Mouse (Mus musculus) kidney, postnatal 0 days (tissue): ENCODE measurements around the gene Ybx2. TPM values are rescaled to one million over a fixed set of nuclear protein-coding genes. Genes with fewer than 3 reads are reported as not detected.

ENCODE experiments used
- ATAC-seq: fragments of 200-750 bp; cut with Nextera tagmentation; replicated peaks from 2 replicates; pipeline ENCODE4 v1.8.0; 2017; ENCODE audit warnings: low read depth, moderate number of reproducible peaks, moderate TSS enrichment, moderate library complexity; ENCODE audit not compliant: low FRiP score
- DNase-seq: peaks from one replicate; pipeline ENCODE4 v3.0.0-alpha.2; 2016; ENCODE audit warnings: low spot score
- H3K27ac ChIP-seq: fragments of 300-500 bp; sonication (generic); 2 replicates; pipeline ENCODE4 v1.5.1; 2014; ENCODE audit warnings: mild to moderate bottlenecking
- H3K27me3 ChIP-seq: fragments of 300-500 bp; sonication (generic); 2 replicates; pipeline ENCODE4 v1.6.1; 2014; ENCODE audit warnings: low read length, mixed read lengths; ENCODE audit not compliant: insufficient read depth
- H3K36me3 ChIP-seq: fragments of 300-500 bp; sonication (generic); 2 replicates; pipeline ENCODE4 v1.6.1; 2014; ENCODE audit warnings: low read length, mixed read lengths; ENCODE audit not compliant: insufficient read depth
- H3K4me1 ChIP-seq: fragments of 300-500 bp; sonication (generic); replicated peaks from 2 replicates; pipeline ENCODE4 v1.6.1; 2014; ENCODE audit warnings: antibody characterized with exemption, low read length, mixed read lengths; ENCODE audit not compliant: insufficient read depth
- H3K4me2 ChIP-seq: fragments of 300-500 bp; sonication (generic); 2 replicates; pipeline ENCODE4 v1.6.1; 2014; ENCODE audit warnings: mild to moderate bottlenecking, low read length, moderate library complexity, mixed read lengths
- H3K4me3 ChIP-seq: fragments of 300-500 bp; sonication (generic); replicated peaks from 2 replicates; pipeline ENCODE4 v1.5.1; 2014; ENCODE audit warnings: low read depth, low read length
- H3K9ac ChIP-seq: fragments of 300-500 bp; sonication (generic); 2 replicates; pipeline ENCODE4 v1.6.1; 2014; ENCODE audit warnings: low read depth, low read length
- H3K9me3 ChIP-seq: fragments of 300-500 bp; sonication (generic); replicated peaks from 2 replicates; pipeline ENCODE4 v1.6.1; 2016; ENCODE audit warnings: low read length, inconsistent platforms, mixed read lengths
- CTCF ChIP-seq: IDR thresholded peaks from 2 replicates; pipeline ENCODE4 v1.5.1; 2016; ENCODE audit warnings: antibody characterized with exemption, low read depth, mild to moderate bottlenecking, moderate library complexity
- WGBS: fragments of 180-500 bp; shearing (Covaris S2); extraction: QIAGEN DNeasy Blood & Tissue Kit; methylation state at CpG from one replicate; pipeline ENCODE4 v1.1.7; 2014; 5-methylcytosine and 5-hydroxymethylcytosine counted together
- polyA plus RNA-seq: library from polyadenylated mRNA; unstranded; fragments of >200 nt; fragmentation: Nextera tagmentation; extraction: Ambion mirVana; gene quantifications from 2 replicates; pipeline ENCODE4 v1.2.1, GENCODE M21; 2015

The Ybx2 gene
- polyA plus RNA-seq, 1 experiment from 2014 or later = 6.8 TPM

DNA sequence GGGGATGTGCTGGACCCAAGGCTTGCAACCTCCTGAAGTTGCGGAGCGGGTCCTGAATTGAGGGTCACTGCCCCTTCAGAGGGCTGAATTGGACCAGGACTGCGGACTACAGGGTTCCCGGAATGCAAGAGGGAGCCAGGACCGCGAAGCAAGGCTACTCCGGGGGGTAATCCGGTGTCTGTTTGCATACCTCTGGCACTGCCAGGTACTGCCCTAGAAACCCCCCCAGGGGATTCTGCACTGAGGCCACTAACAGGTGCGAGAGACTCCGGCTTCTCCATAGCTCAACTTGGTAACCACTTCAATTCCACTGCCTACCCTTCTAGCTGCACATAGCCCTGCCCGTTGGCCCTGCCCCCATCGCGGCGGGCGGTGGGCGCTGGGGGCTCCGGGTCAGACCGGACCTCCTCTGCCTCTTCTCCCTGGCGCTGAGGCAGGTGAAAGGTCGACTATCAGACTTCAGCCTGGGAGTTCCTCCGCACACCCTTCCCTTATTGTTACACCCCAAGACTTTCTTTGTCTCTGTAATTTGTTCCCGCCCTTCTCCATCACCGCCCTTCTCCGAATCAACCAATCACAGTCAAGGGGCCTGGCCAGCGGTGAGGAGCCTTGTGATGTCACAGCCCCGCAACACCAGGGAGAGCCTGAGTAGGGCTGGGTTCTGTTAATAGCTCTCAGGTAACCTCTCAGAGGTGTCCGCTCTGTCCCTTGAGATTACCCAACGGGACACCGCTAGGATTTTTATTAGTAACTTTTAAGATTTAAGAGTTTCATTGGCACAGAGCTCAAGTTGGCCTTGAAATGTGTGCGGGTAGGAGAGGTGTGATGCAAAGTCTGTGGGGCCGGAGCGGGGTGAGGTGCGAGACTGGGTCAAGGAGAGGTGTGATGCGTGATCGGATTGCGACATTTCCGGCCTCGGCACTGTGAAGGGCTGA lies 34.9 kb upstream of the Ybx2 start, which contains the start of the genes 2810408A11Rik and Neurl4:
Gene 2810408A11Rik (minus strand): TSS at position 517 of the 935 bp plus-strand sequence.
Gene Neurl4 (plus strand): TSS at position 602 of the 935 bp plus-strand sequence.
- H3K36me3 ChIP-seq = peaks cover 17% of the 10 kb centered on the region
- H3K9ac ChIP-seq = peak within 1 kb of the TSS; percentile 77
- TF ChIP-seq CTCF = no peak
- peak within 1 kb of the TSS; percentile 90 for H3K4me2 ChIP-seq
- WGBS = under 1% methylated on average over 38 of the region's 38 CpGs
- no peaks in the 10 kb centered on the region for H3K27me3 ChIP-seq
- ATAC-seq = peak; percentile 90
- peaks cover 17% of the 10 kb centered on the region; the same call in 1 of the 2 replicates for H3K4me1 ChIP-seq
- H3K27ac ChIP-seq = peak within 1 kb of the TSS; percentile 93
- peak; percentile 99 for DNase-seq
- H3K9me3 ChIP-seq = no peaks in the 10 kb centered on the region
- peak within 1 kb of the TSS; percentile 62 for H3K4me3 ChIP-seq

DNA sequence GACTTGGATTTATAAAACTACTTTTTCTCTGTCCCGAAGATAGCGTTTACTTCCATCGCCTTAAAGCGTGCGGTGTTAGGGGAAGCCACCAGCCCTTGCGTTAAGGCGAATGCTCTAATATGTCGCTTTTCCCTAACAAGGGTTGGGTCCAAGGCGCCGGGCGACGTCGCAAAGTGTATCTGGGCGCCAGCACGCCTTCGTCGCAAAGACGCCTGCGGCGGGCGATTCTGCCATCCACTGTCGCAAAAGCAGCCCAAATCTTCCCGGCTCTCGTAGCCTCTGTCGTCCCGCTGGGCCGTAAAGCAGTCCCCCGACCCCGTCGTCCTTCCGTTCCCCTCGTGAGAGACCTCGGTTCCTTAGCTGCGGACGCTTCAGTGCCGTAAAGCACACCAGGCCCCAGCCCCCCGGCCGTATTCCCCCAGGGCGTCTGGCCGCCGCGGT lies 34.2 kb upstream of the Ybx2 start:
- H3K27ac ChIP-seq = peak overlapping the region; percentile 93
- DNase-seq (peak; percentile 99), ATAC-seq (peak; percentile 83)
- H3K9ac ChIP-seq = peak overlapping the region; percentile 77
- no peak for TF ChIP-seq CTCF
- under 1% methylated on average over 42 of the region's 42 CpGs for WGBS
- H3K9me3 ChIP-seq = no peaks in the 10 kb centered on the region
- H3K4me2 ChIP-seq = peak overlapping the region; percentile 90
- peaks cover 24% of the 10 kb centered on the region for H3K36me3 ChIP-seq
- peaks cover 17% of the 10 kb centered on the region; the same call in 1 of the 2 replicates for H3K4me1 ChIP-seq
- peak overlapping the region; percentile 62 for H3K4me3 ChIP-seq
- no peaks in the 10 kb centered on the region for H3K27me3 ChIP-seq

DNA sequence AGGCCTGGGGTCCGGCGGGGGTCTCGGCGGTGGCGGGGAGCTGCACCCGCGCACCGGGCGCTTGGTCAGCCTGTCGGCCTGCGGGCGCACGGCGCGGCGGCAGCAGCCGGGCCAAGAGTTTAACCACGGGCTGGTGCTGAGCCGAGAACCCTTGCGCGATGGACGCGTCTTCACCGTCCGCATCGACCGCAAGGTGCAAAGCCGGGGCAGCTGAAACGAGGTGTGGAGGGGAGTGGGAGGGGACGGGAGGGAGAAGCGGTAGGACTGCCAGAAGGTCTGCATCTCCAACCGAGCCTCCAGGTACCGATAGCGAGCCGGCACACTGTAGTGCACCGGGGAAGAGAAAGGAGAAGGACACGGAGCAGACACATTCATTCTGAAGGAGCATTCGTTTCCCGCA lies 33.6 kb upstream of the Ybx2 start:
- H3K36me3 ChIP-seq = peaks cover 30% of the 10 kb centered on the region
- peak overlapping the region; percentile 90 for H3K4me2 ChIP-seq
- H3K4me3 ChIP-seq = peak overlapping the region; percentile 62
- TF ChIP-seq CTCF = no peak
- H3K4me1 ChIP-seq = peaks cover 17% of the 10 kb centered on the region; the same call in 1 of the 2 replicates
- H3K9me3 ChIP-seq = no peaks in the 10 kb centered on the region
- H3K9ac ChIP-seq = peak overlapping the region; percentile 77
- H3K27me3 ChIP-seq = no peaks in the 10 kb centered on the region
- DNase-seq (no peak), ATAC-seq (no peak)
- peak overlapping the region; percentile 93 for H3K27ac ChIP-seq
- 1% methylated on average over 39 of the region's 39 CpGs for WGBS

DNA sequence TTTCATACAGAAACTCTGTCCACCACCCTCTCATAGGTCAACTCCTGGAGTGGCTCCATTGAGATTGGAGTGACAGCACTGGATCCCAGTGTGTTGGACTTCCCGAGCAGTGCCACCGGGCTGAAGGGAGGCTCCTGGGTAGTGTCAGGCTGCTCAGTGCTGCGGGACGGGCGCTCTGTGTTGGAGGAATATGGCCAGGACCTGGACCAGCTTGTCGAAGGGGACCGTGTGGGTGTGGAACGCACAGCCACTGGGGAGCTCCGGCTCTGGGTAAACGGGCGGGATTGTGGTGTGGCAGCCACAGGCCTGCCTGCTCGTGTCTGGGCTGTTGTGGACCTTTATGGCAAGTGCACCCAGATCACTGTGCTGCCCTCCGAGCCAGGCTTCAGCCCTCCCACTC lies 32.6 kb upstream of the Ybx2 start:
- H3K9ac ChIP-seq = peak overlapping the region; percentile 77; the same call in 1 of the 2 replicates
- no peak for DNase-seq
- peak overlapping the region; percentile 62; the same call in 1 of the 2 replicates for H3K4me3 ChIP-seq
- no peaks in the 10 kb centered on the region for H3K27me3 ChIP-seq
- peak overlapping the region; percentile 90 for H3K4me2 ChIP-seq
- peaks cover 39% of the 10 kb centered on the region for H3K36me3 ChIP-seq
- H3K4me1 ChIP-seq = peaks cover 17% of the 10 kb centered on the region; the same call in 1 of the 2 replicates
- ATAC-seq = no peak
- 82% methylated on average over 12 of the region's 13 CpGs for WGBS
- no peaks in the 10 kb centered on the region for H3K9me3 ChIP-seq
- no peak overlapping the region for H3K27ac ChIP-seq
- no peak for TF ChIP-seq CTCF

DNA sequence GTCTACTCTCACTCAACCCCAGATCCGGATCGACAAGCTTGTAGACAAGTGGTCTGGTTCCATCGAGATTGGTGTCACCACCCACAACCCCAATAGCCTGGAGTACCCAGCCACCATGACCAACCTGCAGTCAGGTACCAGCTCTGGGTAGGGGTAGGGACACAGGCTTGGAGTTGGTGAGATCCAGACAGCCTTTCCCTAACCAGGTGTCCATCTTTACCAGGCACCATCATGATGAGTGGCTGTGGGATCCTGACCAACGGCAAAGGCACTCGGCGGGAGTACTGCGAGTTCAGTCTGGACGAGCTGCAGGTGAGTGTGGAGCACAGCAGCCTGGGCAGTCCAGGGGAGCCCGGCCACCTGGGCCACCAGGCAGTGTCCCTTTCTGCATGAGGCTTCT lies 31.3 kb upstream of the Ybx2 start:
- Histone ChIP-seq H3K27me3 (no peaks in the 10 kb centered on the region), H3K27ac (no peak overlapping the region), H3K4me2 (no peak overlapping the region), H3K36me3 (peaks cover 52% of the 10 kb centered on the region), H3K9me3 (no peaks in the 10 kb centered on the region), H3K9ac (no peak overlapping the region), H3K4me3 (no peak overlapping the region), H3K4me1 (peaks cover 17% of the 10 kb centered on the region; the same call in 1 of the 2 replicates)
- ATAC-seq = no peak
- WGBS = 95% methylated on average over 9 of the region's 9 CpGs
- no peak for TF ChIP-seq CTCF
- no peak for DNase-seq

DNA sequence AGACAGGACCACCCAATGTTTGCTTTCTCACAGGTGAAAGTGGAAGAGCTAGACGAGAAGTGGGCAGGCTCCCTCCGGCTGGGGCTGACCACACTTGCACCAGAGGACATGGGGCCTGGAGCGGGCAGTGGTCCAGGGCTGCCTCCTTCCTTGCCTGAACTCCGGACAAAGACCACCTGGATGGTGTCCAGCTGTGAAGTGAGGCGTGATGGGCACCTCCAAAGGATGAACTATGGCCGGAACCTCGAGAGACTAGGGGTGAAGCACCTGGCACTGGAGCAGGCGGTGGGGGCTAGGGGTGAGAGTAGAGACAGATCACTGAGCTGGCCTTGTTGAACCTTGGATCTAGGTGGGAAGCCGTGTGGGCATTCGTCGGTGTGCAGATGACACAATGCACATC lies 27.0 kb upstream of the Ybx2 start:
- peaks cover 81% of the 10 kb centered on the region for H3K36me3 ChIP-seq
- no peak overlapping the region for H3K27ac ChIP-seq
- TF ChIP-seq CTCF = no peak
- 80% methylated on average over 11 of the region's 11 CpGs for WGBS
- H3K4me3 ChIP-seq = no peak overlapping the region
- H3K27me3 ChIP-seq = no peaks in the 10 kb centered on the region
- ATAC-seq (peak; percentile 74), DNase-seq (no peak)
- no peaks in the 10 kb centered on the region; the same call in 1 of the 2 replicates for H3K4me1 ChIP-seq
- H3K4me2 ChIP-seq = no peak overlapping the region
- no peaks in the 10 kb centered on the region for H3K9me3 ChIP-seq
- no peak overlapping the region for H3K9ac ChIP-seq
